Mouse (Mus musculus): ENCODE measurements around the gene Dnajc21.

The Dnajc21 gene

GRCm38 (mm10) chr15:10426545-10427266 is 43.6 kb downstream of the Dnajc21 start:
- DNase-seq: no peak

- DNase-seq: no peak
These were observed 44.2 kb downstream of the Dnajc21 start for GRCm38 (mm10) chr15:10426124-10426523.

GRCm38 (mm10) chr15:10421785-10422144 is 48.6 kb downstream of the Dnajc21 start:
- no peak for DNase-seq

- no peak for DNase-seq
These were observed 49.1 kb downstream of the Dnajc21 start for GRCm38 (mm10) chr15:10421138-10421784.

GRCm38 (mm10) chr15:10413656-10414055 is 56.7 kb downstream of the Dnajc21 start:
- no peak for DNase-seq

- no peak for DNase-seq
These were observed 59.4 kb downstream of the Dnajc21 start for GRCm38 (mm10) chr15:10410881-10411280.

GRCm38 (mm10) chr15:10409842-10410241 is 60.5 kb downstream of the Dnajc21 start:
- no peak for DNase-seq

- DNase-seq: no peak
These were observed 69.9 kb downstream of the Dnajc21 start for GRCm38 (mm10) chr15:10400415-10400814.

GRCm38 (mm10) chr15:10399795-10400194 is 70.5 kb downstream of the Dnajc21 start:
- DNase-seq: no peak

Data from cerebellum, adult 11 months (tissue).